Mouse (Mus musculus) testis, adult 2 months (tissue): ENCODE measurements around the gene Samd4b.

Experiments used
- CTCF ChIP-seq: fragments of 200-500 bp; IDR thresholded peaks from 2 replicates; pipeline ENCODE4 v1.5.1; 2012; ENCODE audit warnings: low read depth, mild to moderate bottlenecking, inconsistent platforms, low read length, moderate library complexity; ENCODE audit not compliant: control insufficient read depth, insufficient read depth, insufficient replicate concordance
- POLR2A ChIP-seq: fragments of 200-500 bp; IDR thresholded peaks from 2 replicates; pipeline ENCODE4 v1.6.1; 2012; ENCODE audit warnings: low read depth, mild to moderate bottlenecking, inconsistent platforms, low read length, moderate library complexity; ENCODE audit not compliant: control insufficient read depth

GRCm38 (mm10) chr7:28482854-28483253 is 115.1 kb downstream of the Samd4b start:
- no peak for TF ChIP-seq CTCF
- TF ChIP-seq POLR2A: no peak
